Mouse (Mus musculus): ENCODE measurements around the gene Hyal3. TPM values are rescaled to one million over a fixed set of nuclear protein-coding genes. Genes with fewer than 3 reads are reported as not detected.
A peak's percentile ranks its signal among the peaks of the same experiment; 100 is the strongest.

The Hyal3 gene
- 0.73 and 1.4 TPM in 2 replicates for polyA plus RNA-seq (2014; fragmentation: Nextera tagmentation; extraction: Ambion mirVana)

- peak within 1 kb of the TSS; percentile 66 for H3K9ac ChIP-seq
- peaks cover 10% of the 10 kb centered on the region for H3K4me1 ChIP-seq (ENCODE audit: insufficient read depth)
- peak within 1 kb of the TSS; percentile 51 for H3K4me3 ChIP-seq (ENCODE audit: low read depth, low read length)
- under 1% methylated on average over 32 of the region's 32 CpGs for WGBS
- peak; percentile 80 for ATAC-seq (ENCODE audit: insufficient read depth)
- peak within 1 kb of the TSS; percentile 73 for H3K4me2 ChIP-seq
- peak within 1 kb of the TSS; percentile 93 for H3K27ac ChIP-seq (ENCODE audit: low read depth)
- H3K9me3 ChIP-seq (ENCODE audit: low read depth, low read length) = no peaks in the 10 kb centered on the region
- peak; percentile 96 for DNase-seq
- no peaks in the 10 kb centered on the region for H3K27me3 ChIP-seq (ENCODE audit: insufficient read depth, low read length)
- H3K36me3 ChIP-seq (ENCODE audit: insufficient read depth) = peaks cover 18% of the 10 kb centered on the region; the same call in 1 of the 2 replicates
- TF ChIP-seq CTCF (IDR thresholded peaks at IDR 0.05; ENCODE audit: low read depth) = no peak
Measured at GRCm38 (mm10) chr9:107580501-107581317, at the start of gene Hyal3. Gene Hyal3 (plus strand): TSS chr9:107580818.

GRCm38 (mm10) chr9:107533791-107534407 lies 46.7 kb upstream of the Hyal3 start, which contains the start of gene Tmem115:
Gene Tmem115 (plus strand): TSS chr9:107533945.
- TF ChIP-seq CTCF (IDR thresholded peaks at IDR 0.05; ENCODE audit: low read depth) = no peak
- Histone ChIP-seq H3K36me3 (ENCODE audit: insufficient read depth) (peaks cover 25% of the 10 kb centered on the region), H3K4me2 (peak within 1 kb of the TSS; percentile 97), H3K4me3 (ENCODE audit: low read depth, low read length) (peak within 1 kb of the TSS; percentile 87), H3K9me3 (ENCODE audit: low read depth, low read length) (no peaks in the 10 kb centered on the region), H3K27ac (ENCODE audit: low read depth) (peak within 1 kb of the TSS; percentile 59), H3K9ac (peak within 1 kb of the TSS; percentile 82), H3K27me3 (ENCODE audit: insufficient read depth, low read length) (no peaks in the 10 kb centered on the region), H3K4me1 (ENCODE audit: insufficient read depth) (peaks cover 10% of the 10 kb centered on the region)
- under 1% methylated on average over 48 of the region's 48 CpGs for WGBS
- ATAC-seq (ENCODE audit: insufficient read depth) = peak; percentile 98
- DNase-seq = peak; percentile 99

GRCm38 (mm10) chr9:107534408-107535202 lies 46.0 kb upstream of the Hyal3 start:
- H3K4me1 ChIP-seq (ENCODE audit: insufficient read depth) = peaks cover 10% of the 10 kb centered on the region
- peak; percentile 60 for DNase-seq

DNA sequence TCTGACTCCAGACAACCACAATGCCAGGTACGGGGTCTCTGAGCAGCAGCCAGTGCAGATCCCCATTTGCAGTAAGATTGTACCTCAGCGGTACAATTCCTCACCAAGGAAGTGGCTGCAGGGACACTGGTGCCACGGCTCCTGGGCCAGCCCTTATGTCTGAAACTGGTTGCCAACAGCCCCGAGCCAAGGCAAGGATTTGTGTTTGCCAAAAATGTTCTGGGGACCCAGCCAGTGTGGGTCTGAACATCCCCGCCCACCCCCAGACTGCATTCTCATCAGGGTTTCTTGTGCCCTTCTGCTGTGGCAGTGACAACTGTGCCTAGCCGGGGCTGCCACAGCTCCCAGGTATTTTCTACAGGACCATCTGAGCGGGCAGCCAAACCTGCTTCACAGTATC lies 42.4 kb upstream of the Hyal3 start:
- Histone ChIP-seq H3K36me3 (ENCODE audit: insufficient read depth) (peaks cover 39% of the 10 kb centered on the region), H3K4me1 (ENCODE audit: insufficient read depth) (peaks cover 20% of the 10 kb centered on the region), H3K9ac (no peak overlapping the region), H3K27ac (ENCODE audit: low read depth) (no peak overlapping the region), H3K4me2 (no peak overlapping the region), H3K9me3 (ENCODE audit: low read depth, low read length) (no peaks in the 10 kb centered on the region), H3K4me3 (ENCODE audit: low read depth, low read length) (no peak overlapping the region), H3K27me3 (ENCODE audit: insufficient read depth, low read length) (no peaks in the 10 kb centered on the region)
- WGBS = 88% methylated on average over 7 of the region's 7 CpGs
- TF ChIP-seq CTCF (IDR thresholded peaks at IDR 0.05; ENCODE audit: low read depth) = no peak
- ATAC-seq (ENCODE audit: insufficient read depth) (no peak), DNase-seq (no peak)

More at GRCm38 (mm10) chr9:107534408-107535202, 46.0 kb upstream of the Hyal3 start:
- peaks cover 32% of the 10 kb centered on the region for H3K36me3 ChIP-seq (ENCODE audit: insufficient read depth)
- no peaks in the 10 kb centered on the region for H3K27me3 ChIP-seq (ENCODE audit: insufficient read depth, low read length)
- H3K4me3 ChIP-seq (ENCODE audit: low read depth, low read length) = peak overlapping the region; percentile 87
- no peaks in the 10 kb centered on the region for H3K9me3 ChIP-seq (ENCODE audit: low read depth, low read length)
- no peak for TF ChIP-seq CTCF (IDR thresholded peaks at IDR 0.05; ENCODE audit: low read depth)
- H3K9ac ChIP-seq = peak overlapping the region; percentile 82
- H3K4me2 ChIP-seq = peak overlapping the region; percentile 97
- ATAC-seq (ENCODE audit: insufficient read depth) = peak; percentile 4; the same call in 1 of the 2 replicates
- under 1% methylated on average over 40 of the region's 40 CpGs for WGBS
- peak overlapping the region; percentile 59 for H3K27ac ChIP-seq (ENCODE audit: low read depth)

- Histone ChIP-seq H3K36me3 (ENCODE audit: insufficient read depth) (peaks cover 43% of the 10 kb centered on the region), H3K9ac (no peak overlapping the region), H3K27me3 (ENCODE audit: insufficient read depth, low read length) (no peaks in the 10 kb centered on the region), H3K27ac (ENCODE audit: low read depth) (no peak overlapping the region), H3K4me3 (ENCODE audit: low read depth, low read length) (no peak overlapping the region), H3K4me2 (no peak overlapping the region), H3K9me3 (ENCODE audit: low read depth, low read length) (no peaks in the 10 kb centered on the region), H3K4me1 (ENCODE audit: insufficient read depth) (peaks cover 20% of the 10 kb centered on the region)
- ATAC-seq (ENCODE audit: insufficient read depth) (no peak), DNase-seq (no peak)
- no peak for TF ChIP-seq CTCF (IDR thresholded peaks at IDR 0.05; ENCODE audit: low read depth)
- 91% methylated on average over 3 of the region's 3 CpGs for WGBS
Measured at GRCm38 (mm10) chr9:107538711-107539110, 41.9 kb upstream of the Hyal3 start.

DNA sequence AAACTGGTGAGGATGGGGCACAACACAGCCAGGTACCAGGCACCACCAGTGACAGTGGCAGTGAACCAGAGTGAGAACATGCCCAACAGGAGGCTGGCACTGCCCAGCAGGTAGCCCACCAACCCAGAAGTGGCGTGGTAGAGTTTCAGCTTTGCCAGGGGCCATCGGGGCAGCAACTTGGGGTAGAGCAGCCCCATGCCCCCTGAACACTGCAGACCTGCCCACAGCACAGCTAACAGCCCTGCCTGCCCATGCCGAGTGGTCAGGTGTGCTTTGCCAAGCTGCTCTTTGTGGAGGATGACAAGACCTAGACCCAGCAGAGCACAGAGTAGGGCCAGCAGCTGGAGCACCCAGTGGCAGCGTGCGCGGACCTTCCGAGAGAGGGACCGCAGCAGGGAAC lies 40.7 kb upstream of the Hyal3 start:
- Histone ChIP-seq H3K9me3 (ENCODE audit: low read depth, low read length) (no peaks in the 10 kb centered on the region), H3K4me3 (ENCODE audit: low read depth, low read length) (no peak overlapping the region), H3K27ac (ENCODE audit: low read depth) (no peak overlapping the region), H3K36me3 (ENCODE audit: insufficient read depth) (peaks cover 55% of the 10 kb centered on the region), H3K27me3 (ENCODE audit: insufficient read depth, low read length) (no peaks in the 10 kb centered on the region), H3K4me1 (ENCODE audit: insufficient read depth) (peaks cover 20% of the 10 kb centered on the region), H3K9ac (no peak overlapping the region), H3K4me2 (no peak overlapping the region)
- no peak for TF ChIP-seq CTCF (IDR thresholded peaks at IDR 0.05; ENCODE audit: low read depth)
- DNase-seq (no peak), ATAC-seq (ENCODE audit: insufficient read depth) (no peak)
- 94% methylated on average over 8 of the region's 8 CpGs for WGBS

Measured in lung, embryonic 14.5 days (tissue).